Mouse (Mus musculus): ENCODE results near the gene Gsdme. TPM values are rescaled to one million over a fixed set of nuclear protein-coding genes. Genes with fewer than 3 reads are reported as not detected.

Gsdme gene
- polyA plus RNA-seq, 1 experiment from 2014 or later: 2.7 TPM

GRCm38 (mm10) chr6:50146158-50146557 is 117.5 kb downstream of the Gsdme start:
- CTCF ChIA-PET: no interaction called here
- POLR2A ChIA-PET: no interaction called here
- ATAC-seq: no peak
- in situ Hi-C loops (cut with MboI; ENCODE audit: low pct_unique_long_range_greater_than_20kb): no loop called here
- no peak for TF ChIP-seq CTCF (IDR thresholded peaks at IDR 0.05)
- no peak for DNase-seq (ENCODE audit: low read depth, low spot score)
- H3K27me3 ChIP-seq: no peaks in the 10 kb centered on the region

DNA sequence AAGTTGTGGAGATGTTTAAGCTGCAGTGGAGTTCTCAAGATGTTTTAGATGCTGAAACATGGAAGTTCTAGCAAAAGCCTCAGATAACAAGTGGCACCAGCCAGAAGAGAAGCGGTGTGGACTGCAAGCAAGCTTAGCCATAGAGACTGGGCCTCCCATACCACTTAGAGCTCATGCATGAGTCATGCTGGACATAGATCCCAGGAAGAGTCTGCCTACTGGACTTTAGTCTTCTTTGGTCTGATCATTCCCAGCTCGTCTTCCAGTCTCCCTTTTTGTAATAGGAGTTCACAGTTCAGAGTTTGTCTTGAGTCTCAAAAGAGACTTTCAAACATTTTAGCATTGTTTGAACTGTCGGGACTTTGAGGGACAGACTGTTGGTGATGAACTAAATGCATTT is 124.1 kb downstream of the Gsdme start:
- CTCF ChIA-PET: no interaction called here
- TF ChIP-seq CTCF (IDR thresholded peaks at IDR 0.05): no peak

More for the DNA sequence above, 124.1 kb downstream of the Gsdme start:
- in situ Hi-C loops (cut with MboI; ENCODE audit: low pct_unique_long_range_greater_than_20kb): no loop called here
- POLR2A ChIA-PET: no interaction called here
- no peaks in the 10 kb centered on the region for H3K27me3 ChIP-seq
- DNase-seq (ENCODE audit: low read depth, low spot score) (no peak), ATAC-seq (no peak)

Other genes starting within 250 kb of the Gsdme start
- gene Mpp6, start 153.6 kb downstream of the Gsdme start, polyA plus RNA-seq (2021): 44.7 TPM
- 117 TPM for gene Osbpl3, start 192.3 kb upstream of the Gsdme start, polyA plus RNA-seq (2021)

Measured in Patski (cell line).